Mouse (Mus musculus) forebrain, embryonic 15.5 days (tissue): ENCODE data around the gene Sfswap. TPM values are rescaled to one million over a fixed set of nuclear protein-coding genes. Genes with fewer than 3 reads are reported as not detected.

Experiments
- ATAC-seq: fragments of 200-750 bp; cut with Nextera tagmentation; replicated peaks from 2 replicates; pipeline ENCODE4 v1.8.0; 2017; ENCODE audit warnings: mild to moderate bottlenecking, moderate TSS enrichment, moderate library complexity
- H3K27ac ChIP-seq: fragments of 300-500 bp; sonication (generic); replicated peaks from 2 replicates; pipeline ENCODE4 v1.5.1; 2015; ENCODE audit warnings: mild to moderate bottlenecking, inconsistent platforms
- H3K27me3 ChIP-seq: fragments of 300-500 bp; sonication (generic); 2 replicates; pipeline ENCODE4 v1.6.1; 2015; ENCODE audit warnings: inconsistent platforms
- H3K36me3 ChIP-seq: fragments of 300-500 bp; sonication (generic); 2 replicates; pipeline ENCODE4 v1.6.1; 2015; ENCODE audit warnings: mild to moderate bottlenecking, inconsistent platforms
- H3K4me1 ChIP-seq: fragments of 300-500 bp; sonication (generic); 2 replicates; pipeline ENCODE4 v1.6.1; 2015; ENCODE audit warnings: inconsistent platforms
- H3K4me2 ChIP-seq: fragments of 300-500 bp; sonication (generic); replicated peaks from 2 replicates; pipeline ENCODE4 v1.6.1; 2015; ENCODE audit warnings: mild to moderate bottlenecking, inconsistent platforms
- H3K4me3 ChIP-seq: fragments of 300-500 bp; sonication (generic); 2 replicates; pipeline ENCODE4 v1.5.1; 2015; ENCODE audit warnings: mild to moderate bottlenecking, inconsistent platforms
- H3K9ac ChIP-seq: fragments of 300-500 bp; sonication (generic); replicated peaks from 2 replicates; pipeline ENCODE4 v1.6.1; 2015; ENCODE audit warnings: mild to moderate bottlenecking, inconsistent platforms
- H3K9me3 ChIP-seq: fragments of 300-500 bp; sonication (generic); 2 replicates; pipeline ENCODE4 v1.6.1; 2016; ENCODE audit warnings: inconsistent platforms
- WGBS: fragments of 180-500 bp; shearing (Covaris S2); methylation state at CpG from one replicate; pipeline ENCODE4 v1.1.7; 2015; ENCODE audit warnings: mixed read lengths; 5-methylcytosine and 5-hydroxymethylcytosine counted together
- polyA plus RNA-seq: library from polyadenylated mRNA; unstranded; fragments of >200 nt; fragmentation: Nextera tagmentation; extraction: Ambion mirVana; gene quantifications from 2 replicates; pipeline ENCODE4 v1.2.1, GENCODE M21; 2015

Gene Sfswap
- polyA plus RNA-seq, 1 experiment from 2014 or later, result 61.0 TPM

DNA sequence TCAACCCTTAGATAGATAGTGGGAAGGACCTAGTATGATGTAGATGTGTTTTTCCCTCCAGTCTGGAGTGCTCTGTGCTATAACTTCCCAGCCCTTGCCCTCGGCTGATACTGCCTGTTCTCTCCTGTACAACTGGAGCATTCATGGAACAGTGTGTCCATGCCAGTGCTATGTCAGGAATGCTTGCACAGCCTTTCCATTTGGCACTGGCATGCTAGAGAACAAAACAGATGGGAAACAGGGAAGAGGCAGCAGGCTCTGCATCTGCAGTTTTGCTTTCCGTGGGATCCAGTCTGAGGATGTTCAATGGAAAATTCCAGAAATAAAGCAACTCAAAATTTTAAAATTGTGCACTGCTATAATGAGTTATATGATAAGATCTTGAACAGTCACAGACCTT is 33.5 kb downstream of the Sfswap start:
- H3K4me1 ChIP-seq, result no peaks in the 10 kb centered on the region
- no peaks in the 10 kb centered on the region for H3K27me3 ChIP-seq
- WGBS, result 55% methylated on average over 2 of the region's 2 CpGs
- peak overlapping the region; percentile 61 for H3K27ac ChIP-seq
- H3K9me3 ChIP-seq, result no peaks in the 10 kb centered on the region
- no peak for ATAC-seq
- no peak overlapping the region for H3K9ac ChIP-seq
- H3K4me3 ChIP-seq, result no peak overlapping the region
- no peak overlapping the region for H3K4me2 ChIP-seq
- H3K36me3 ChIP-seq, result peaks cover 9% of the 10 kb centered on the region

DNA sequence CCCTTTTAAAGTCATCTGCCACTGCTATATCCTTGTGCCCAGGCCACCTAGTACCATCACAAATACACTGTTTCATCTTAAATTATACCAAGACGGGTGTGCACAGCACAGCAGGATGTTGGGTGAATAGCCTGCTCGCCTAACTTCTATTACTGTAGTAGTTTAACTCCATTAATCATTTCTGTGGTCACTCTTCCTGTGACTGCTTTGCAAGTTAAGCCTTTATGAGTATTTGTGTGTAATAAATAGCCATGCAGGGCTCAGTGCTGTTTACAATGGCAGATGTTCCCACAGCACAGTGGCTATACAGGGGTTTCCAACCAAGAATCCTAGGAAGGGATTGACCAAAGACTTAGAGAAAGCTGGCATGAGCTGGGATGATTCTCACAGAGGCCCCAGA is 34.0 kb downstream of the Sfswap start:
- H3K4me2 ChIP-seq, result no peak overlapping the region
- H3K4me1 ChIP-seq, result no peaks in the 10 kb centered on the region
- no peak overlapping the region for H3K4me3 ChIP-seq
- peaks cover 13% of the 10 kb centered on the region for H3K36me3 ChIP-seq
- no peak overlapping the region for H3K9ac ChIP-seq
- H3K27ac ChIP-seq, result peak overlapping the region; percentile 61
- no peak for ATAC-seq
- WGBS, result 93% methylated on average over 2 of the region's 2 CpGs
- no peaks in the 10 kb centered on the region for H3K9me3 ChIP-seq
- no peaks in the 10 kb centered on the region for H3K27me3 ChIP-seq

DNA sequence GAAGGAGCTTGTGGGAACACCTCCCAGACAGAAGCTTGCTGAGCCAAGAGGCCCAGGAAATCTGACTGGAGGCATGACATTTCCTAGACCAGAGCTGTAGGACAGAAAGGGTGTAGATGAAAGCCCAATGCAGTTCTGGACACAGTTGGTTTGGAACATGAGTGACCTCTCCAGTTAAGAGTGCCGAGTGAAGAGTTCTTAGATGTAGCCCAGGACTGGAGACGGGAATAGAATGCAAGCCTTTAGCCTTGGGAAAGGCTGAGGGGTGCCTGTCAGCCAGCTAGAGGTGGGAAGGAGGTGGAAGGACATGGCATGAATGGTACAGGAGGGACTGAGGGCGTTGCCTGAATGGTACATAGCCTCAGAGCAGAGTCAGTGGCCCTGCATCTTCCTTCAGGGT is 34.4 kb downstream of the Sfswap start:
- no peak for ATAC-seq
- Histone ChIP-seq H3K9me3 (no peaks in the 10 kb centered on the region), H3K4me1 (no peaks in the 10 kb centered on the region), H3K27ac (no peak overlapping the region), H3K4me3 (no peak overlapping the region), H3K4me2 (no peak overlapping the region), H3K9ac (no peak overlapping the region), H3K36me3 (peaks cover 17% of the 10 kb centered on the region), H3K27me3 (no peaks in the 10 kb centered on the region)
- 98% methylated on average over 3 of the region's 3 CpGs for WGBS

DNA sequence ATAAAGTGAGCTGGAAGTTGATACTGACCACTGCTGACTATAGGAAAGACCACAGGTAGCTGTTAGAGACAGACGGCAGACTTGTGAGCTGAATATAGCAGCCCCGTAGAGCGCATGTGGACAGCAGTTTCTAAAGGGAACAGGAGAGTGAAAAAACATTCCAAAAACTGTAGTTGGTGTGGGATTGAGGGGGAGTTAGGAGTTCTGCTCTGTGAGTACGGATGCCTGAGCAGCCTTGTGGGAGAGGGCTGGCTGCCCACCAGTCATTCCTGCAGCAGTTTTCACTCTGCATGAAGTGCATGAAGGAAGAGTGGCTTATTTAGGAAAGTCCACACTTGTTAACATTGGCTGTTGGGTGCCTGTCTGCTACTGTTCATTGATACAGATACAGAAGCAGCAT is 37.8 kb downstream of the Sfswap start:
- Histone ChIP-seq H3K4me2 (no peak overlapping the region), H3K9ac (no peak overlapping the region), H3K4me3 (no peak overlapping the region), H3K27ac (no peak overlapping the region), H3K9me3 (no peaks in the 10 kb centered on the region), H3K27me3 (no peaks in the 10 kb centered on the region), H3K4me1 (no peaks in the 10 kb centered on the region), H3K36me3 (peaks cover 39% of the 10 kb centered on the region)
- ATAC-seq, result no peak
- 93% methylated on average over 4 of the region's 4 CpGs for WGBS

DNA sequence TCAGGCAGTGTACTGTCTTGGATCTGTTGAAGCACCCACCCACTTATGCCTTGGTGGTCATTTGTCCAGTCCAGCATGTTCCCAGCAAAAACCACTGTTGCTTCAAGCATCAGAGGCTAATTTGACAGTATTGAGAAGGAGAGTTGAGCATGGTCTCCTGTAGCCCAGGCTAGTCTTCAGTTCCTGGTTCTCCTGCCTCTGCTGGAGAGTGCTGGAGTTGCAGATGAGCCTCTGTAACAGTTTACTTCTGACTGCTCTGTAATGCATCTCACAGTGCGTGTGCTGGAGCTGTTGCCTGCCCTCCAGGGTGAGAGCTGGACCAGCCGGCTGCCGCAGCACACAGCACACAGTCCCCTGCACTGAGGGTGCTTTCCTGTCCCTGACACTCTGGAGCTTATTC is 41.2 kb downstream of the Sfswap start:
- H3K9me3 ChIP-seq, result no peaks in the 10 kb centered on the region
- no peaks in the 10 kb centered on the region for H3K27me3 ChIP-seq
- H3K9ac ChIP-seq, result no peak overlapping the region
- H3K4me1 ChIP-seq, result 0 out of 2 replicates have a peak, but pooled peaks cover 2% of the 10 kb centered on the region
- WGBS, result 91% methylated on average over 3 of the region's 3 CpGs
- no peak overlapping the region for H3K27ac ChIP-seq
- no peak for ATAC-seq
- H3K36me3 ChIP-seq, result peaks cover 65% of the 10 kb centered on the region
- H3K4me3 ChIP-seq, result no peak overlapping the region
- H3K4me2 ChIP-seq, result no peak overlapping the region

DNA sequence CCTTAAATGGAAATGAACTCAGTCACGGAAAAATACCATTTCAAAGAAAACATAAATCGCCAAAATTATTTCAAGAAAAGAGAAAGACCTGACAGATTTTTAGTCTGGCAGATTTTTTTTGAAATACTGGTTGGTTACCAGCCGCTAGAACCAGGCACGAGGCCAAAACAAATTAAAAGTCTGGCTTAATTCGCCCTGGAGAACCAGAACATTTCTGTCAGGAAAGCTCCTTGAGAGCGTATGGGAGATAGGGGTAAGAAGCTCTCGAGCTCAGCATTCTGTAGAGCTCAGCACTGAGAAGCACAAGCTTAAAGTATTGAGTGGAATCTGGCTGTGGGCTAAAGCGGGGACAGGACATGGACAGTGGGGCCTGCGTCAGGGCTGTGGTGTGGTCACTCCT is 44.8 kb downstream of the Sfswap start:
- H3K9ac ChIP-seq, result no peak overlapping the region
- peak overlapping the region; percentile 81 for H3K27ac ChIP-seq
- no peaks in the 10 kb centered on the region for H3K27me3 ChIP-seq
- 68% methylated on average over 9 of the region's 9 CpGs for WGBS
- ATAC-seq, result 0 out of 2 replicates have a peak, but pooled peaks have one; percentile 32
- no peaks in the 10 kb centered on the region for H3K9me3 ChIP-seq
- H3K36me3 ChIP-seq, result peaks cover 83% of the 10 kb centered on the region
- H3K4me1 ChIP-seq, result 0 out of 2 replicates have a peak, but pooled peaks cover 2% of the 10 kb centered on the region
- H3K4me3 ChIP-seq, result no peak overlapping the region
- H3K4me2 ChIP-seq, result no peak overlapping the region

DNA sequence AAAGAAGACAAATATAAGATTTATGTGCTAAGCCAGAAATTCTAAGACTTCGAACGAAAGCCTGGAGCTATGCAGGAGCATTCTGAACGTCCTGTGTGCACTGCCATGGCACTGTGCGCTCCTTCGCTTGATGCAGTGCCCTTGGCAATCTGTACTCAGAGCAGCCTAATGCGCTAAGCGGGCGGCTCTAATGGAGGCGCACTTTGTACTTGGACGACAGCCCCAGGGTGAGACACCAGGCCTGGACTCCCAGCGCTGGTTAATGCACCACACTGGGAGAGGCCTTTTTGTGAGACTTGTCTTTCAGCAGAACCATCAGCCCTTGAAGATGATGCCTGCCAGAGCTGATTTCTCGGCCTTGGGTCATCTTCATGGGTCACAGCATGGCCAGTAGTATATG is 48.7 kb downstream of the Sfswap start:
- Histone ChIP-seq H3K27ac (no peak overlapping the region), H3K4me2 (no peak overlapping the region), H3K9ac (no peak overlapping the region), H3K36me3 (peaks cover 87% of the 10 kb centered on the region), H3K27me3 (no peaks in the 10 kb centered on the region), H3K4me1 (0 out of 2 replicates have a peak, but pooled peaks cover 2% of the 10 kb centered on the region), H3K9me3 (no peaks in the 10 kb centered on the region), H3K4me3 (no peak overlapping the region)
- no peak for ATAC-seq
- 89% methylated on average over 12 of the region's 12 CpGs for WGBS

DNA sequence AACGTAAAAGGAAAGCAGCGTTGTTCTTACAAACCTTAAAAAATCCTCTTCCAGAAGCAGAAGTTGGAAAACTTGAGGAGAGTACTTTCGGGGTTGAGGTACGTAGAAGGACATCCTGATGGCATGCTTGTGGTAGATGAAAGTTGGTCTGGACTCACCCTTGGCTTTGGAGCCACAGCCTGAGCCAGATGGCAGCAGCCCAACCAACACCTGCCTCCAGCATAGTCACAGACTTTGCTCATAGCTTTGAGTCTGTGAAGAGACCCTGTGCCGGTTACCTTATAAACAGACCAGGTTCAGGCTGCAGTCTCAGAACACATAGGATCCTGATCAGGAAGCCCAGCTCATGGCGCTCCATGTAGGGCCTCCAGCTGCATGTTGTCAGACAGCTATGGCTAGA is 49.8 kb downstream of the Sfswap start:
- ATAC-seq, result no peak
- Histone ChIP-seq H3K4me3 (no peak overlapping the region), H3K9me3 (no peaks in the 10 kb centered on the region), H3K27ac (no peak overlapping the region), H3K4me1 (0 out of 2 replicates have a peak, but pooled peaks cover 2% of the 10 kb centered on the region), H3K9ac (no peak overlapping the region), H3K27me3 (no peaks in the 10 kb centered on the region), H3K4me2 (no peak overlapping the region), H3K36me3 (peaks cover 92% of the 10 kb centered on the region)
- WGBS, result 96% methylated on average over 6 of the region's 6 CpGs

DNA sequence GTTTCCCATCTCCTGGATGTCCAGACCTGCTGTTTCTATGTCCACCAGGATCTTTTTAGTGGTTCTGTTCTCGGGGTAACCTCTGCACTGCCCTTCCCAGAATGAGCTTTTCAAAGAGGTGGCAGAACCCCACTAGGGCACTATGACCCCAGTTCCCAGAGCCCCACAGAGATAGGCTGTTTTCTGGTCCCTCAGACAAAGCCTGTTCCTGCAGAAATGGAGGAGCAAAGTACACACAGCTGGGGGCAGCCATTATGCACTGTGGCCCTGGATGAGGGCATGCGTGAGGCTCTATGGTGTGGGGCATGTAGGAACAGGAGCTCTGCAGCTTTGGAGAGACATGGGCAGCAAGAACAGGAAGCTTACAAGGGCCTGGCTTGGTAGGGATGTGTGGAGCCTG is 51.0 kb downstream of the Sfswap start:
- Histone ChIP-seq H3K27ac (no peak overlapping the region), H3K4me3 (no peak overlapping the region), H3K4me2 (no peak overlapping the region), H3K27me3 (no peaks in the 10 kb centered on the region), H3K36me3 (peaks cover 89% of the 10 kb centered on the region), H3K9me3 (no peaks in the 10 kb centered on the region), H3K9ac (no peak overlapping the region), H3K4me1 (no peaks in the 10 kb centered on the region)
- 86% methylated on average over 2 of the region's 2 CpGs for WGBS
- no peak for ATAC-seq

DNA sequence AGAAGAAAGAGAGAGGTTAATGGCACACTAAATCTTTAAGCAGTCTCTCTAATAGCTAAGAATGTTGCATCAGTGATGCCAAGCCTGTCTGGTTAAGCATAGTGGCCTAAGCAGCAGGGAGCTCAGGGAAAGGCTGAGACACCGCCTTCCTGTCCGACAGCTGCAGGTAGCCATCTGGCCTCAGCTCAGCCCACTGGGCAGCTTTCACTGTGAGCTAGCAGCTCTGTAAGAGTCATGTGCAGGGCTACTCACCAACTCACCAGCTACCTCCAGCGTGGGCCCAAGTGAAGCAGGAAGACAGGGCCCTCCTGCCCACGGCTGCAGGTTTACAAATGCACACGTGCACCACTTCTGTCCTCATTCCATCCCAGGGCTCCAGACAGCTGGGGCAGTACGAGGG is 52.6 kb downstream of the Sfswap start:
- Histone ChIP-seq H3K4me2 (no peak overlapping the region), H3K36me3 (peaks cover 91% of the 10 kb centered on the region), H3K27ac (no peak overlapping the region), H3K4me3 (no peak overlapping the region), H3K27me3 (no peaks in the 10 kb centered on the region), H3K9me3 (no peaks in the 10 kb centered on the region), H3K4me1 (no peaks in the 10 kb centered on the region), H3K9ac (no peak overlapping the region)
- WGBS, result 93% methylated on average over 6 of the region's 6 CpGs
- ATAC-seq, result no peak

DNA sequence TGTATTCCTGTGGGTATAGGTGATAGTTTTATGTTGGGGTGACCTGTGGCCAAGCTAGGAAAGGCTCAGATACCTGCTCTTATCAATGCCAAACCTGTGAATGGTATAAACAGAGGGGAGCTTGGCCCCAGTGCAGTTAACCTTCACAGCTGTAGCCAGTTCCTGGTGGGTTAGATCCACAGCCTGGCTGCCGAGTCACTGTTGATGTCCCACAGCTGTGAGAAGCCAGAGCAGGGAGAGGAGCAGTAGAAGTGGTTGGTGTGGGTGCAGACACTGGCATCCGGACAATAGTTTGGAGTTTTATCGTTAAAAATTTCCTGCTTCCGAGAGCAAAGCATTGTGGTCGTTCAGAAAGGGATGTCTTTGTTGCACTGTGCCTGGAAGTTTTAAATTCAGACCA is 57.6 kb downstream of the Sfswap start:
- Histone ChIP-seq H3K36me3 (peaks cover 84% of the 10 kb centered on the region), H3K27me3 (no peaks in the 10 kb centered on the region)
- 77% methylated on average over 5 of the region's 5 CpGs for WGBS

DNA sequence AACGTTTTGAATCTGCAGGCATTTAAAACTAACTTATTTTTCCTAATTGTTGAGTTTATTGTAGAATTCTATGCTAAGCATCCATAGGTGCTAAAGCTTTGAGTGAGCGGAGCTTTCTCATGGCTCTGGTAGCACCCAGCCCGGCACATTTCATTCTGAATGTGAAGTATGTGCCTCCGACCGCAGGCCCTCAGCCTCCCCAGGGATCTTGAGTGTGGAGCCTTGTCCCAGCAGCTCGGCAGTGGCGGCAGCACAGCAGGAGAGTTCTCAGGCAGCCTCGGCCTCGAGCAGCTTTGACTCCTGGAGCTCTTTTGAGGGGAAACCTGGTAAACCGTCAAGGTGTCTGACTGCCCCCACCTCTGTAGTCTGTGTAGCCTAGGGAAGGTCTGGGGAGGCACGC is 58.3 kb downstream of the Sfswap start:
- no peak for ATAC-seq
- Histone ChIP-seq H3K4me2 (no peak overlapping the region), H3K9ac (no peak overlapping the region), H3K9me3 (no peaks in the 10 kb centered on the region), H3K4me1 (peaks cover 12% of the 10 kb centered on the region), H3K27me3 (no peaks in the 10 kb centered on the region), H3K36me3 (peaks cover 84% of the 10 kb centered on the region), H3K4me3 (no peak overlapping the region), H3K27ac (peak overlapping the region; percentile 42)
- 63% methylated on average over 11 of the region's 11 CpGs for WGBS

More for the DNA sequence above, 57.6 kb downstream of the Sfswap start:
- Histone ChIP-seq H3K9me3 (no peaks in the 10 kb centered on the region), H3K4me2 (no peak overlapping the region), H3K4me1 (peaks cover 12% of the 10 kb centered on the region), H3K9ac (no peak overlapping the region), H3K4me3 (no peak overlapping the region), H3K27ac (no peak overlapping the region)
- ATAC-seq, result no peak

DNA sequence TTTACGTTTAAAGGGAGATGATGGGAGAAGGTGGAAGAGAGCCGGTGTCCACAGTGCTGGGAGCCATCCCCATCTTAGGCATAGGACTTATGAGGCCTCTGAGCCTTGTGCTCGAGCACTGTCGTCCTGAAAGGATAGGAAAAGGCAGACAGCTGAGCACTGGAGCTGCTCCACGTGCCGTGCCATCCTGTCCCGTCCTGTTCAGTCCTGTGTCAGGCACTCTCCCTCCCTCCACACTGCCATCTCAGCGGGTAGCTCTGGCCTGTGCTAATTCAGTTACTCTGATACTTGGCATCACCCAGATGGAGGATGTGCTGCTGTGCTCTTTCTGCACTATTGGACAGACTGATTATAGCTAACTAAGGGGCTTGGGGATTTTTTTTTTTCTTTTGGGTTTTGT is 61.3 kb downstream of the Sfswap start:
- Histone ChIP-seq H3K27me3 (no peaks in the 10 kb centered on the region), H3K9ac (no peak overlapping the region), H3K4me3 (no peak overlapping the region), H3K36me3 (peaks cover 80% of the 10 kb centered on the region), H3K4me1 (peaks cover 12% of the 10 kb centered on the region), H3K27ac (no peak overlapping the region), H3K4me2 (no peak overlapping the region), H3K9me3 (no peaks in the 10 kb centered on the region)
- no peak for ATAC-seq
- WGBS, result 93% methylated on average over 8 of the region's 8 CpGs
